Mouse (Mus musculus): ENCODE data around the gene Scamp3.
A peak's percentile ranks its signal among the peaks of the same experiment; 100 is the strongest.

Scamp3 gene

GRCm38 (mm10) chr3:89227307-89228179, 50.3 kb downstream of the Scamp3 start:
- DNase-seq = peak; percentile 90 to 95

DNA sequence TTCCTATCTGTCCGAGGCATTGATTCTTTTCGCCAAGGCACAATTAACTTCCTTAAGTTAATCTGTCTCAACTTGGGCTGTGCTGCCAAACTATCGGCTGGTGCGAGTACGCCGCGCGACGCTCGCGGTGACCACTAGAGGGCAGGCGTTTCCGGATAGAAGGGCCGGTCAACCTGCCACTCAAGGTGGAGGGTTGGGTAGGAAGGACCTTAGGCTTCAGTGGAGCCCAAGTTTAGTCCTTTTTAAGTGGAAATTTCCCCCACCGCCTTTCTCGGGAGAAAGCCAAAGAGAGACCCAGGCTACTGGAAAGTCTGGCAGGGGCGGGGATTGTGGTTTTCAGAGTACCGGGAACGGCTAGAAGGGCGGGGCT, 50.9 kb downstream of the Scamp3 start:
- DNase-seq = peak; percentile 92 to 94

DNA sequence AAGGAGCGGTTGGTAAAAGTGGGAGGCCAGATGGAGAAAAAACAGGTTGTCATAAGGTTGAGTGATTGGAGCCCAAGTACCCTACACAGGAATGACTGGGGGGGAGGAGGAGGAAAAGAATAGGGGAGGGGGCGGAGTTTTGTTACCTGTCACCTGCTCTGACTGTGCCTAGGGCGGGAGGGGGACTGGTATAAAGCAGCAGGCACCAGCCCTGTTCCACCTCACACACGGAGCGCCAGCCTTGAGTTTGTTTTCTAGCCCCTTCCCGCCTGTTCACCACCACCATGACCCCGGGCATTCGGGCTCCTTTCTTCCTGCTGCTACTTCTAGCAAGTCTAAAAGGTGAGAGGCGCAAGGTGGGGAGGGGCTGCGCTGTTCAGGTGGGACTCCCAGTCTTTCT, 51.6 kb downstream of the Scamp3 start, which contains the start of gene Muc1:
Gene Muc1, plus strand, starts transcription at position 222 of the 400 bp plus-strand sequence.
- peak; percentile 52 to 77 for DNase-seq

- DNase-seq = no peak
Observed at GRCm38 (mm10) chr3:89229276-89229675, 52.0 kb downstream of the Scamp3 start.

DNA sequence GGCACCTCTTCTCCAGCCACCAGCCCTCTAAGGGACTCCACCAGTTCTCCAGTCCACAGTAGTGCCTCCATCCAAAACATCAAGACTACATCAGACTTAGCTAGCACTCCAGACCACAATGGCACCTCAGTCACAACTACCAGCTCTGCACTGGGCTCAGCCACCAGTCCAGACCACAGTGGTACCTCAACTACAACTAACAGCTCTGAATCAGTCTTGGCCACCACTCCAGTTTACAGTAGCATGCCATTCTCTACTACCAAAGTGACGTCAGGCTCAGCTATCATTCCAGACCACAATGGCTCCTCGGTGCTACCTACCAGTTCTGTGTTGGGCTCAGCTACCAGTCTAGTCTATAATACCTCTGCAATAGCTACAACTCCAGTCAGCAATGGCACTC, 53.3 kb downstream of the Scamp3 start:
- DNase-seq = no peak

DNA sequence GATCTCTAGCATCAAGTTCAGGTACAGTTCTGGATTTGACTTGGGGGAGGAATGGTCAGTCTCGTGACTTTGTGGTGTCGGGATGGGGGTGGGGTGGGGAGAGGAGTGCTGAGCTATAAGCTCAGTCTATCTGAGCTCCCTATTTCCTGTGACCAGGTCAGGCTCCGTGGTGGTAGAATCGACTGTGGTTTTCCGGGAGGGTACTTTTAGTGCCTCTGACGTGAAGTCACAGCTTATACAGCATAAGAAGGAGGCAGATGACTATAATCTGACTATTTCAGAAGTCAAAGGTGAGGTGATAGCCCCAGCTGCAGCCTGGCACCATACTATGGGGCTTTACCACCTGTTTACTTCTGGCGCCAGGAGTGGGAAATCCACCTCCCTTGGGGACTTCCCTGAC, 54.1 kb downstream of the Scamp3 start:
- DNase-seq = no peak

GRCm38 (mm10) chr3:89231772-89232275, 54.6 kb downstream of the Scamp3 start:
- DNase-seq = no peak

Data from kidney, postnatal 25 days (tissue).